Mouse (Mus musculus): ENCODE data around the gene Slc25a35.

GRCm38 (mm10) chr11:69008182-69009121 is 40.5 kb downstream of the Slc25a35 start, which contains the start of gene Pfas:
- TF ChIP-seq CTCF (conservative IDR thresholded peaks at IDR 0.05; ENCODE audit: insufficient read depth, insufficient read length, low read depth, low read length) (no peak), POLR2A (IDR thresholded peaks at IDR 0.05; ENCODE audit: low read depth, low read length) (no peak)
